Mouse (Mus musculus) macrophage (primary cell): ENCODE measurements at regions not wholly inside any gene's neighbourhood (a gene's known extent, or its start where the extent isn't known, plus 50 kb on each side); places are given as distances from the start of the nearest gene placed in this dataset.

Experiments
- H3K27ac ChIP-seq: fragments of 350-480 bp; formaldehyde crosslinking; 2 replicates; pipeline ENCODE4 v1.9.0; 2021
- H3K36me3 ChIP-seq: fragments of 350-480 bp; formaldehyde crosslinking; 2 replicates; pipeline ENCODE4 v1.9.0; 2021; ENCODE audit errors: inconsistent target
- H3K4me3 ChIP-seq: fragments of 350-480 bp; formaldehyde crosslinking; 2 replicates; pipeline ENCODE4 v1.9.0; 2021; ENCODE audit errors: inconsistent target
- H3K79me2 ChIP-seq: fragments of 350-480 bp; formaldehyde crosslinking; 2 replicates; pipeline ENCODE4 v1.9.0; 2021; ENCODE audit errors: inconsistent target
- WGBS: methylation state at CpG from one replicate; pipeline ENCODE4 v1.1.7; 2026; ENCODE audit warnings: inconsistent platforms; ENCODE audit not compliant: missing documents; 5-methylcytosine and 5-hydroxymethylcytosine counted together

DNA sequence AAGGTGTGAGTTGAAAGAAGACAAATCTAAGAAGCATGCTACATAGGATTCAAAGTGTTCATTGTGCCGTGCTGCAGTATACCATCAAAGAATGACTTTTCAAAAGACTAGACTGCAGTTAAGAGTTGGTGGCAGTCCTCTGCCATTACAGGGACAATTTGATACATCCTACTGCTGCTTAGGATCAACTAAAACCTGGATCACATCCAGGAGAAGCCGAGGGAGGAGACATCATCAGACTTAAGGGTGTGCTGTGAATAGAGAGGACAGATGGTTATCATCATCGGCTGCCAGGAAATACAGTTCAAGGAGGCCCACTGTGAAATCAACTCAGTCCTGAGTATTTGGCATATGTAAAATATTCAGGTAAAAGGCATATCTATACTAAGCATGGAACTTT is 366.9 kb downstream of the Sv2b start:
- Histone ChIP-seq H3K36me3 (no peaks in the 10 kb centered on the region), H3K4me3 (no peak overlapping the region), H3K79me2 (no peaks in the 10 kb centered on the region), H3K27ac (no peak overlapping the region)
- WGBS = 94% methylated on average over 3 of the region's 3 CpGs

DNA sequence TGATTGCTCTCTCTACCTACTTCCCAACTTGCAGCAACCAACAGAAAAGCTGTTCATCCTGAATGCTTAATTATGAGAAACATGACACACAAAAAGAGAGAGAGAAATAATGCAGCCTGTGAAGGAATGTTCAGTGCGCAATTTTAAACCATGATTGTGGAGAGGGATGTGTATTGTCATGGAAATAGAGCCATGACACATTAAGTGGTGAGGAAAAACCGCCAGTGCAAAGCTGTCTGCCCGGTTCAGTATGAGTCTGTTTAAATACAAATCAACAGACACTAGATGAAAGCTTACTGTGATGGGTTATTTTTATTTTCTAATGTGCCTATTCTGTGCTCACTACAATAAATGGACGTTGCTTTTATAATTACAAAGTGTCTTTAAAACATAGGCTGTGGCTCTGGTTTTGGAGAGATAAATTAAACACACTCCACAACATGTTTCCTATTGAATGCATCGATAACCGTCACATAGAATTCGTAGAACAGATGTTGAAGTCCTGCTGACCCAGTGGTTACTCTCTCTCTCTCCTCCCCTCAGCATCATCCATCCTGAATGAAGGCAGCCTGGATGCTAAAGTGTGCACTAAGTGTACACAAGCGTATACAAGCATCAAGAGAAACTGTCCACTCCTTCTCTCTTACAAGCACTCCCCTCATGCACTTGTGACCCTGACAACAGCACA is 374.7 kb upstream of the Slco3a1 start:
- no peak overlapping the region for H3K27ac ChIP-seq

DNA sequence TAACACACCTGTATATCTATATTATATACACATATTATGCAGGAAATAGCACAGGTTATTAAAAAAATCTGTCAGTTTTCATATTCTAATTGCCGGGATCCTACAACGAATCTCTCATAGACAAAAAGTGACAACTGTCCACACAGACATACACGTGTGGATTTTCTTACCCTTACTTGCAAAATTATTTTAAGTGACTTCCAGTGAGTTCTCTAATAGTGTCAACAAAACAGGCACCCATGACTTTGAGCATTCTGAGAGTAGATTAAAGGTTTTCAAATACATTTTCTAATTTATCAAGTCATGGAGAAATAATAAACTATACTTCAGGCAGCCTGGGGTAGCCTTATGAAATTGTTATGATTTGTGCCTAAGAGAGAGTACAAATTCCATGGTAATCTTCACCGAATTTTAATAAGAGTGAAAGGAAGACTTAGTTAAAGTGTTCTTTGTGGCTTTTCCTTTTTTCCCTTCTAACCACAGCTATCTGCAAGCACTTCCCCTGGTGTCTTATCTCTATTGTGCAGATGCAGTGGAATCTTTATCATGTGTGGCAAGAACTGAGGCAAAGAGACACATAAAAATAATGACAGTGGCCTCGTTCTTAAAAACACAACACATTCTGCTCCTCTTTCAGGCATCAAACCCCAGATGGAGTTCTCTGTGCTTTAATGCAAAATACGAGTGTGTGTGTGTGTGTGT is 373.8 kb upstream of the Slco3a1 start:
- H3K36me3 ChIP-seq = no peaks in the 10 kb centered on the region
- 22% methylated on average over 6 of the region's 6 CpGs for WGBS
- no peak overlapping the region for H3K4me3 ChIP-seq
- H3K27ac ChIP-seq = no peak overlapping the region
- no peaks in the 10 kb centered on the region for H3K79me2 ChIP-seq

More for the DNA sequence above, 374.7 kb upstream of the Slco3a1 start:
- Histone ChIP-seq H3K79me2 (no peaks in the 10 kb centered on the region), H3K36me3 (no peaks in the 10 kb centered on the region), H3K4me3 (no peak overlapping the region)
- WGBS = 82% methylated on average over 8 of the region's 8 CpGs

DNA sequence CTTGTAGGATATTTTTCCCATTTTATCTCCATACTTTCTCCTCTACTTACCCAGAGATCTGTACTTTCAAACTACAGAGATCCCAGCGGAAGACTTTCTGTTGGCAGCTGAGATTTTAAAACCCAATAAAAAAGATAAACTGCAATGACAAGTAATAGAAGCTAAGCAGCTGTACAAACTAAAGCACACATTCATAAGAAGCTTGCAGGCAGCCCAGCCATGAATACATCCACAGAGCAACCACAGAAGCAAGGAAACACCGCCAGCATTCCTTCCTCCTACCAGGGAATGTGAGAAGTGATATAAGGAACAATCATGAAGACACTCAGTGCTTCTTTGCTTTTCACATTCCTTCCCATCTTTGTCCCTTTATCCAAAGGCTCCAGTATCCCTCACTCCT is 372.1 kb upstream of the Slco3a1 start:
- H3K27ac ChIP-seq = no peak overlapping the region
- H3K79me2 ChIP-seq = no peaks in the 10 kb centered on the region
- H3K4me3 ChIP-seq = no peak overlapping the region
- no peaks in the 10 kb centered on the region for H3K36me3 ChIP-seq
- 94% methylated on average over 2 of the region's 2 CpGs for WGBS

DNA sequence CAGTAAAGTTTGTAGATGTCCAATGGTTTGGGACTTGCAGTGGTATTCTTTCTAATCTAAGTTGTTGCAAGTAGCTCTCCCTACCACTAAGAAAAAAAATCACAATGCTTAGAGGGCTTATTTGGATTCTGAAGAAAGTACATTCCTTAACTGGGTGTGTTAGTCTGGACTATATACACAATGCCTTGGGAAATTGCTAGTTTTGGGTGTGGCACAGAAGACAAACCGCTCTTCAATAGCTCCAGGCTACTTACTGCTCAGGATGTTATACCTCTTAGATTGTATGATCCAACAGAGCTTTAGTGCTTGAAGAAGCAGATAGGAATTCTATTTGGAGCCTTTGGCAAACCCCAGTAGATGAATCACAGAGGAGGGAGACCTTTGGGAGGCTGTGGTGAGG is 369.6 kb upstream of the Slco3a1 start:
- Histone ChIP-seq H3K27ac (no peak overlapping the region), H3K36me3 (no peaks in the 10 kb centered on the region), H3K4me3 (no peak overlapping the region), H3K79me2 (no peaks in the 10 kb centered on the region)
- 92% methylated on average over 1 of the region's 1 CpGs for WGBS

DNA sequence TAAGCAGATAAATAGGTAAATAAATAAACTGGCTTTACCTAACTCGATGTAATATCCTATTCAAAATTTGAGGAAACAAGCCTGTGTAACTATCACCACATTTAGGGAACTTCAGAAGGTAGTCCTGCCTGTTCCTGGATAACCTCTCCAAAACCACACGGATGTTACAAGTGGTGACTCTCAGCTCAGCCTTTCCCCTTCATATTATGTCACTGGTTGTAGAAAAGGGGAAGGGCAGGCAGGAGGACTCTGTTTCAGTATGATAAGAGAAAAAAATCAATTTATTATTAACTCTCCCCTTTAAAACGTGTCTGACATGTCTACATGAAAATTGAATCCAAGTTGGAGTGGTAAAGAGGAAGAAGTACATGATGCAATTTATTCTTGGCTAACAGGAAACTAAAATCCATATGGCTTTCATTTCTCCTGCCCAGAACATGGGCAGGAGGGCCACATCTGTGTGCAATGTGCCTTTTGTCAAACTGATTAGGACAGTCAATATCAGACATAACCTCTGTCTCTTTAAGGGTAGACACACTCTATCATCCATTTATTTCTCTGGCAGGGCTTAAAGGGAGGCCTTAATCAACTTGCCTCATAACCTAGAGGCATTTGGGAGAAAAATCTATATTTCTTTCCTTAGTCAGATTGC is 353.9 kb upstream of the Slco3a1 start:
- Histone ChIP-seq H3K27ac (no peak overlapping the region), H3K36me3 (no peaks in the 10 kb centered on the region), H3K79me2 (no peaks in the 10 kb centered on the region), H3K4me3 (no peak overlapping the region)
- 0% methylated on average over 3 of the region's 3 CpGs for WGBS

DNA sequence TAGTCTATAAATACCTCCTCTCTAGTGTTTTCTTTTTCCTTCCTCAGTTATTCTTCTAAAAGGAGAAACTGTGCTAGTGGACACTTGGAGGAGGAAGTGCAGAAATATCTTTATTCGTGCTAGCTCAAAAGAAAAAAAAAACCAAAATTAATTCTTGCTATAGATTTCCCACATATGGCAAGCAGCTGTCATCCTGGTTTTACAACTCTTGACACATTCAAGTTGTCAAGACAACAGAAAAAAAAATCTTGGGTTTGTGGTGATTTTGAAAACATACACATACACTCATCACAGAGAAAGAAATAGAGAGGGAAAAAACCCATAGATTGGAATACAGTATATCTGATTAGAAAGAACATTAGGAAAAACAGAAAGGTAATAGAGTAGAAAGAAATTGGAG is 352.8 kb upstream of the Slco3a1 start:
- no peak overlapping the region for H3K4me3 ChIP-seq
- no peaks in the 10 kb centered on the region for H3K36me3 ChIP-seq
- H3K27ac ChIP-seq = no peak overlapping the region
- no peaks in the 10 kb centered on the region for H3K79me2 ChIP-seq
- WGBS = 0% methylated on average over 1 of the region's 1 CpGs

DNA sequence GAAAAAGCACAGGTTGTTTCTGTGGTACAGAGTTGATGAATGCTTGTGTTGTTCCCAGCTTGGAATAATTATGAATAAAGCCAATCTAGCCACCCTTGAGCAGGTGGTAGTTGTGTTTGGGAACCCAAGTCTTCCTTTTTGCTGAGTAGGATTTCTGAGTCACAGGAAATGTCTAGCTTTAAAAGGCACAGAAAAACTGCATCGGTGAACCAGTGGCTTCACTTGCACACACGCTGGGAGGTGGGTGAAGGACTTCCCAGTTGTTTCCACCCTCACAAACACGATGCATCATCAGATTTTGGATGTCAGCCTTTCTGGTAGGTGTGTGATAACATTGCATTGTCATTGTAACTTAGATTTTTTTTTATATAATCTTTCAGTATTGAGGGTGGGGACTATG is 322.9 kb upstream of the Slco3a1 start:
- no peaks in the 10 kb centered on the region for H3K36me3 ChIP-seq
- 20% methylated on average over 3 of the region's 3 CpGs for WGBS
- H3K27ac ChIP-seq = no peak overlapping the region
- H3K4me3 ChIP-seq = no peak overlapping the region
- H3K79me2 ChIP-seq = no peaks in the 10 kb centered on the region

DNA sequence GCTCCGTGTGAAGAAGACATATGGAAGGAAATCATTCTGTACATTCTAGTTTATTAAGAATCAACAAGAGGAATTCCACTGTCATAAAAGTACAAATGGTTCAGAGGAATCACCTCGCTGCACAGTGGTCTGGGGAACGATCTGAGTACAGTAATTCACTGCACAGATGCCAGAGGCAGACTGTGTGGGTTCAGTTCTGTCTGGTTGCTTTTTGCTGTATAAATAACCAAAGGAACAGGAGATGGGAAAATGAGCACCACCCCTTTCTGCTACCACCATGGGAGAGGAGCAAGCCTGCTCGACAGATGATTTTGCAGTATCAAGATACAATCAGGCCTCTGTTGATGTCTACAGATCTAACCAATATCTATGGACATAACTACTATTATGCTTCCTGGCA is 322.1 kb upstream of the Slco3a1 start:
- no peak overlapping the region for H3K27ac ChIP-seq
- H3K36me3 ChIP-seq = no peaks in the 10 kb centered on the region
- no peaks in the 10 kb centered on the region for H3K79me2 ChIP-seq
- H3K4me3 ChIP-seq = no peak overlapping the region
- 89% methylated on average over 4 of the region's 4 CpGs for WGBS

DNA sequence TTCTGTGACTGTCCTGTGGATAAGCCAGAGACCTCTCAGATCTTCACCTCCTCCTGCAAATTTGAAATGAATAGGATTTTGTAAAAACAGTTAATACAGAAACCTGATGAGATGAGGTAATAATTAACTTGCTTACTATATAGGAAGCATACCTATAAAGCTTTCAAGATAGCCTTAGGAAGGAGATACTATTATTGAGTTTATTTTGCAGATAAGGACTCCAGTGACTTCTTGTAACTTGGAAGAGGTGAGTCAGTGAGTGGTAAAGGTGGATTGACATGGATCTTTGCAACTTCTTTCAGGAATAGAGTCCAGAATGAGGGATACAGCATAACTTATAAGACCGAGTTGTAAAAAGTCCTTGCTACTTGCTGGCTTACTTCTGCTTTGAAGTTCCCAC is 315.7 kb upstream of the Slco3a1 start:
- H3K4me3 ChIP-seq = no peak overlapping the region
- H3K79me2 ChIP-seq = no peaks in the 10 kb centered on the region
- WGBS = 100% methylated on average over 1 of the region's 1 CpGs
- H3K27ac ChIP-seq = no peak overlapping the region
- no peaks in the 10 kb centered on the region for H3K36me3 ChIP-seq

DNA sequence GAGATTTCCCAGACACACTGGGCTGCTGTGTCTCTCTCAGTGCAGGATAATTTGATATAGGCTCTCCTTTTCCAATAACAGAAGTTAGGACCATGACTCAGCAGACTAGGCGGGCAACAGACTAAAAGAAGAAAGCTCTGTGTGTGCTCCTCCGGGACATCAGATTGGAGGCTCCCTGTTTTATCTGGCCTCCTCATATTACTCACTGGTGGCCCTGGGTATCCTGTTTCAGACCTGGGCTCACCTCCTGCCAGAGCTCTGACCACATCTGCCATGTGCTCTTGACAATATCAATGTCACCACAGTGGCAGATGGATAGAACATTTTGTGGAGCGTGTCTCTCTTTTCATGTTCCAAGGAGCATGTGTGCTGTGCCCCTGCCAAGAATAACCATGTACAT is 308.1 kb upstream of the Slco3a1 start:
- H3K79me2 ChIP-seq = no peaks in the 10 kb centered on the region
- H3K36me3 ChIP-seq = no peaks in the 10 kb centered on the region
- no peak overlapping the region for H3K4me3 ChIP-seq
- H3K27ac ChIP-seq = no peak overlapping the region
- 84% methylated on average over 3 of the region's 3 CpGs for WGBS

DNA sequence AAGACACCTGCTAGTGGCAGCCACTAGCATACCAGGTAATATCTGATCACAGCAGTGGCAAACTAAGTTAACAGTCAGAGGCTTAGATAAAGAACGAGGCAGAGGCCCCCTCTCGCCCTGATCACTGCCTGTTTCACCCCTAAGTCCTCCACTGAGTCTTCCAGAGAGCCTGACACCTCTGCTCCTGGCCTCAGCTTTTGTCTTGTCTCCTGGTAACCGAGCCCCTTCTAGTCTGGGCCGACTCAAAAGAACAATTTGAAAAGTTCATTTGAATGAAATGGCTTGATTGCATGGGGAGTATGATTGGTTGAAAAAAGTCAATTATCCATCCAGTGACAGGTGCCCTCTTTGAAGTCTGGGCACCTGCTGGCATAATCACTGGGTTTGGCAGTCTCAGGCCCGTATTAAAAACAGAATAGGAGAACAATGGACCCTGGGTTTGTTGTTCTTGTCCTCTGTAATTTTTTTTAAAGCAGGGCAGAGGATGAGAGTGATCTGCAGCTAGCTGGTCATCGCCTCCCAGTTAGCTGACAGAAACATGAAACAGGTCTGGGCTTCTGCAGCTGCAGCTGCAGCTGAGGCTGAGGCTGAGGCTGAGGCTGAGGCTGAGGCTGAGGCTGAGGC is 289.8 kb upstream of the Slco3a1 start:
- 73% methylated on average over 6 of the region's 6 CpGs for WGBS
- H3K4me3 ChIP-seq = no peak overlapping the region
- no peaks in the 10 kb centered on the region for H3K36me3 ChIP-seq
- H3K79me2 ChIP-seq = no peaks in the 10 kb centered on the region
- H3K27ac ChIP-seq = no peak overlapping the region

DNA sequence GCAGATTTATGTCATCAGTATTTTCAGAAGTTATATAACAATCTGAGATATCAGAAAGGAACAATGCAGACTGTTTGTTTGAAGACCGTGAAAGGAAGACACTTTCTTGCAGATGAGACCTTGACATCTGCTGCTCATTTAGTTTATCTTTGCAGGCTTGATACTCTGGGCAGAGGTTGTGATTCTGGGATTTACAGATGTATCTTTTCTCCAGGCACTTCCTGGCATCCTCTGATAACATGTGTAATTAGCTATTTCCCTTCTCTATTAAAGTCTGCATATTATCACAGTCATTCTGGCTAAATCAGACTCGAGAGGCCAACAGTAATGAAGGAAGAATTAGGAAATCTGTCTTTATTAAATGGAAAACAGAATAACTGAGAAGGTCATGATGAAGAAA is 268.7 kb upstream of the Slco3a1 start:
- Histone ChIP-seq H3K27ac (no peak overlapping the region), H3K36me3 (no peaks in the 10 kb centered on the region), H3K4me3 (no peak overlapping the region), H3K79me2 (no peaks in the 10 kb centered on the region)
- 75% methylated on average over 2 of the region's 2 CpGs for WGBS

DNA sequence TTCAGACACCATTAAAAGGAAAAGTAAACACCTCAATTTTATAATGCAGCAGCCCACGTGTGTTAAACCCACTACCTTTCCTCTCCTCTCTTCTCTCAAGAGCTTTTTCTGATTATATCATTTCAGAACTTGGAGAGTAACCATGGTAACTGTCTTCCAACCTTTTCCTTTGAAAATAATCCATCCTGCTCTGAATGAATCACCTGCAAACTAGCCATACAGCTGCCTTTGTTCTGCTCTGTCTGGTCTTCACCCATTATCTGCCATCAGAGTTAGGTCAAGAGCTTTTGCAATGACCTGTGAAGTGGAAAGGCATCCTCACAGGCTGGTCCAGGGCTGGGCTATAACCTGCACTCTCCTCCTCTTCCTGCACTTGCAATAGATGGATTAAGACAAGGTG is 238.7 kb upstream of the Slco3a1 start:
- Histone ChIP-seq H3K4me3 (no peak overlapping the region), H3K79me2 (no peaks in the 10 kb centered on the region), H3K36me3 (no peaks in the 10 kb centered on the region), H3K27ac (no peak overlapping the region)
- WGBS = 64% methylated on average over 1 of the region's 1 CpGs

DNA sequence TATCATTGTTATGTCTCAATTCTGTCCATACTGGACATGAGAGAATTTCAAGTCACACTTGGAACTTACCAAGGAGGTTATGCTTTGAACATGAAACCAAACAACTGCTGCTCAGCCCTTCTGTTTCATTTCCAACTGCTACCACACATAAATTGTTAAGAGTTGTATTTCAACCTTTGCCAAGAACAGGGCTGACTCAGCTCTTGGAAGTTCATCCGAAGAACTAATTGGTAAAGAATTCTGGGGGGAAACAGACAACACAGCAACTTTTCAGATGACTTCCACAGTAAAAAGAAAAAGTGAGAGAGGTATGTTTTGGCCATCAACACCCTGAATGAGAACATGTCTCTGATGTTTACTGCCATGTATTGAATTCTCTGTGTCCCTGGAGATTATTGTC is 234.1 kb upstream of the Slco3a1 start:
- Histone ChIP-seq H3K4me3 (no peak overlapping the region), H3K36me3 (no peaks in the 10 kb centered on the region), H3K79me2 (no peaks in the 10 kb centered on the region), H3K27ac (no peak overlapping the region)
- 92% methylated on average over 1 of the region's 1 CpGs for WGBS
